Mouse (Mus musculus) hindbrain, embryonic 10.5 days (tissue): ENCODE data around the gene Klhl18. TPM values are rescaled to one million over a fixed set of nuclear protein-coding genes. Genes with fewer than 3 reads are reported as not detected.
"Not testable (repeated sequence)": the region's sequence is repeated elsewhere in the genome, so short reads cannot be mapped to it uniquely, and the experiment has no call there.

ENCODE experiments used
- DNase-seq: peaks from one replicate; pipeline ENCODE4 v3.0.0-alpha.2; 2017; ENCODE audit warnings: low spot score
- H3K27ac ChIP-seq: fragments of 300-500 bp; sonication (generic); 2 replicates; pipeline ENCODE4 v1.5.1; 2016; ENCODE audit warnings: mild to moderate bottlenecking, moderate library complexity
- H3K27me3 ChIP-seq: fragments of 300-500 bp; sonication (generic); 2 replicates; pipeline ENCODE4 v1.6.1; 2016; ENCODE audit warnings: mild to moderate bottlenecking; ENCODE audit not compliant: poor library complexity, insufficient read depth, severe bottlenecking
- H3K36me3 ChIP-seq: fragments of 300-500 bp; sonication (generic); 2 replicates; pipeline ENCODE4 v1.6.1; 2016; ENCODE audit warnings: mild to moderate bottlenecking, moderate library complexity
- H3K4me1 ChIP-seq: fragments of 300-500 bp; sonication (generic); replicated peaks from 2 replicates; pipeline ENCODE4 v1.6.1; 2016; ENCODE audit warnings: mild to moderate bottlenecking
- H3K4me3 ChIP-seq: fragments of 300-500 bp; sonication (generic); 2 replicates; pipeline ENCODE4 v1.5.1; 2016; ENCODE audit warnings: mild to moderate bottlenecking, moderate library complexity
- H3K9me3 ChIP-seq: fragments of 300-500 bp; sonication (generic); 2 replicates; pipeline ENCODE4 v1.6.1; 2016; ENCODE audit warnings: mild to moderate bottlenecking, moderate library complexity
- WGBS: fragments of 180-500 bp; shearing (Covaris S2); methylation state at CpG from one replicate; pipeline ENCODE4 v1.1.7; 2016; 5-methylcytosine and 5-hydroxymethylcytosine counted together
- polyA plus RNA-seq: library from polyadenylated mRNA; unstranded; fragments of >200 nt; fragmentation: Nextera tagmentation; extraction: Ambion mirVana; gene quantifications from 2 replicates; pipeline ENCODE4 v1.2.1, GENCODE M21; 2016

Klhl18 gene
- polyA plus RNA-seq, 1 experiment from 2014 or later = 11.8 TPM

GRCm38 (mm10) chr9:110379361-110379760 is 97.1 kb downstream of the Klhl18 start:
- Histone ChIP-seq H3K9me3 (no peaks in the 10 kb centered on the region), H3K4me1 (peaks cover 10% of the 10 kb centered on the region; the same call in 1 of the 2 replicates), H3K4me3 (no peak overlapping the region), H3K27ac (no peak overlapping the region), H3K27me3 (no peaks in the 10 kb centered on the region), H3K36me3 (peaks cover 97% of the 10 kb centered on the region)
- DNase-seq = no peak
- WGBS = 98% methylated on average over 8 of the region's 8 CpGs

GRCm38 (mm10) chr9:110377655-110378054 is 98.8 kb downstream of the Klhl18 start:
- not testable (repeated sequence) for H3K27me3 ChIP-seq, H3K9me3 ChIP-seq, H3K4me1 ChIP-seq, H3K4me3 ChIP-seq, DNase-seq, H3K27ac ChIP-seq
- peaks cover 97% of the 10 kb centered on the region for H3K36me3 ChIP-seq
- WGBS = 94% methylated on average over 15 of the region's 15 CpGs

Other genes with a start within 250 kb of the Klhl18 start
- gene Cspg5, start 232.9 kb downstream of the Klhl18 start, polyA plus RNA-seq = 7.0 and 15.1 TPM in 2 replicates
- gene Elp6, start 171.5 kb downstream of the Klhl18 start, polyA plus RNA-seq = 45.6 TPM in 2 replicates
- 38.5 and 40.3 TPM in 2 replicates for gene Scap, start 143.4 kb downstream of the Klhl18 start, polyA plus RNA-seq
- 15.5 and 19.2 TPM in 2 replicates for gene Ptpn23, start 68.5 kb downstream of the Klhl18 start, polyA plus RNA-seq
- not detected in 2 replicates for gene Ngp, start 56.9 kb downstream of the Klhl18 start, polyA plus RNA-seq
- gene Kif9, start 264 bp upstream of the Klhl18 start, polyA plus RNA-seq = 2.1 and 3.1 TPM in 2 replicates
- 26.2 and 33.6 TPM in 2 replicates for gene Setd2, start 55.9 kb upstream of the Klhl18 start, polyA plus RNA-seq
- 39.9 and 49.9 TPM in 2 replicates for gene Nradd, start 147.8 kb upstream of the Klhl18 start, polyA plus RNA-seq
- 1.4 and 1.7 TPM in 2 replicates for gene Nbeal2, start 177.5 kb upstream of the Klhl18 start, polyA plus RNA-seq
- gene Ccdc12, start 179.8 kb upstream of the Klhl18 start, polyA plus RNA-seq = 173 and 180 TPM in 2 replicates